Mouse (Mus musculus): ENCODE measurements at regions not wholly inside any gene's neighbourhood (a gene's known extent, or its start where the extent isn't known, plus 50 kb on each side); places are given as distances from the start of the nearest gene placed in this dataset.
A peak's percentile ranks its signal among the peaks of the same experiment; 100 is the strongest.

- no peak for DNase-seq
These were observed 133.4 kb upstream of the Gli2 start for GRCm38 (mm10) chr1:119186856-119187255.

- DNase-seq: no peak
These were observed 130.3 kb upstream of the Gli2 start for GRCm38 (mm10) chr1:119183558-119184270.

- no peak for DNase-seq
These were observed 119.8 kb upstream of the Gli2 start for GRCm38 (mm10) chr1:119173030-119173756.

GRCm38 (mm10) chr1:119167443-119167842, 114.0 kb upstream of the Gli2 start:
- no peak for DNase-seq

- DNase-seq: no peak
These were observed 112.9 kb upstream of the Gli2 start for GRCm38 (mm10) chr1:119166286-119166685.

GRCm38 (mm10) chr1:119164811-119165210, 111.4 kb upstream of the Gli2 start:
- DNase-seq: no peak

GRCm38 (mm10) chr1:119163846-119164245, 110.4 kb upstream of the Gli2 start:
- DNase-seq: no peak

GRCm38 (mm10) chr1:119163114-119163740, 109.8 kb upstream of the Gli2 start:
- DNase-seq: no peak

- DNase-seq: no peak
These were observed 108.3 kb upstream of the Gli2 start for GRCm38 (mm10) chr1:119161751-119162150.

GRCm38 (mm10) chr1:119160354-119160753, 106.9 kb upstream of the Gli2 start:
- peak in 1 of 2 experiments; percentile 6 for DNase-seq

GRCm38 (mm10) chr1:119157171-119157700, 103.8 kb upstream of the Gli2 start:
- no peak for DNase-seq

- DNase-seq: no peak
These were observed 100.2 kb upstream of the Gli2 start for GRCm38 (mm10) chr1:119153619-119154018.

GRCm38 (mm10) chr1:119152776-119153175, 99.4 kb upstream of the Gli2 start:
- DNase-seq: no peak

- DNase-seq: no peak
These were observed 94.1 kb upstream of the Gli2 start for GRCm38 (mm10) chr1:119147506-119147905.

- no peak for DNase-seq
These were observed 90.4 kb upstream of the Gli2 start for GRCm38 (mm10) chr1:119143808-119144207.

- DNase-seq: no peak
These were observed 75.6 kb upstream of the Gli2 start for GRCm38 (mm10) chr1:119129039-119129438.

- no peak for DNase-seq
These were observed 72.1 kb upstream of the Gli2 start for GRCm38 (mm10) chr1:119125561-119125960.

- no peak for DNase-seq
These were observed 71.4 kb upstream of the Gli2 start for GRCm38 (mm10) chr1:119124798-119125197.

- DNase-seq: no peak
These were observed 70.6 kb upstream of the Gli2 start for GRCm38 (mm10) chr1:119124063-119124462.

- no peak for DNase-seq
These were observed 70.0 kb upstream of the Gli2 start for GRCm38 (mm10) chr1:119123402-119123801.

- no peak for DNase-seq
These were observed 69.6 kb upstream of the Gli2 start for GRCm38 (mm10) chr1:119122975-119123374.

GRCm38 (mm10) chr1:119119863-119120569, 66.6 kb upstream of the Gli2 start:
- DNase-seq: peak; percentile 21 to 38

- DNase-seq: no peak
These were observed 61.8 kb upstream of the Gli2 start for GRCm38 (mm10) chr1:119115106-119115674.

Measured in lung, postnatal 4 days (tissue).